ENCODE assay signal across 18 mouse cellular contexts in genomic region chr11:102348771-102349170, GRCm38 (mm10). TPM values are rescaled to one million over a fixed set of nuclear protein-coding genes. Genes with fewer than 3 reads are reported as not detected.
DNase-seq lines count a peak whose midpoint lies in the region; ATAC-seq and TF ChIP-seq lines count a peak whose summit lies in the region.
"Had no signal": no experiment of that assay in that cellular context is flagged by ENCODE, and none has a peak within 500 bp of the region (broad histone marks: within the 10 kb centered on the region; RNA-seq: fewer than 3 reads in every experiment).

No protein-coding gene starts in this region.

- peaks cover 16% of the 10 kb centered on the region for H3K27me3 ChIP-seq in erythroblast, embryonic 14.5 days (ENCODE audit: control insufficient read depth)
- peaks cover 30% of the 10 kb centered on the region for H3K27me3 ChIP-seq in liver, embryonic 12.5 days (replicated peaks)
- no peaks in the 10 kb centered on the region for H3K27me3 ChIP-seq in liver, embryonic 16.5 days (ENCODE audit: control insufficient read depth, insufficient read depth, low read depth, low read length)
- no peaks in the 10 kb centered on the region for H3K27me3 ChIP-seq in stomach, postnatal 0 days (ENCODE audit: control insufficient read depth, insufficient read depth, low read length)
- H3K27me3 ChIP-seq: hindbrain, embryonic 15.5 days had no signal

- TF ChIP-seq CTCF in stomach, postnatal 0 days (IDR thresholded peaks at IDR 0.05; ENCODE audit: low read depth): no peak

- peak; percentile 62 for DNase-seq in c-Kit-positive CD71-positive TER-119-positive erythroid progenitor cells, embryonic 14.5 days (ENCODE audit: low spot score)
- no peak for DNase-seq in stomach, postnatal 0 days (ENCODE audit: low spot score)
- no peak for DNase-seq in right cerebral cortex, postnatal 36 days (ENCODE audit: low spot score in 2 of 2)
- no peak for DNase-seq in cerebellum, adult 9-10 months
- DNase-seq: adrenal gland, adult 2 months; adrenal gland, postnatal 36 days; cerebellum, adult 11-12 months; cerebellum, adult 9-11 months; cerebellum, postnatal 36 days; forebrain, postnatal 0 days; gastrocnemius, postnatal 14 days; heart, postnatal 36 days had no signal

- WGBS in liver, embryonic 12.5 days (ENCODE audit: insufficient replicate concordance): 78% methylated on average over 11 of the region's 11 CpGs
- WGBS in liver, embryonic 16.5 days (ENCODE audit: insufficient replicate concordance): 81% methylated on average over 11 of the region's 11 CpGs
- WGBS in stomach, postnatal 0 days: 75% methylated on average over 11 of the region's 11 CpGs

- H3K9me3 ChIP-seq in erythroblast, embryonic 14.5 days (ENCODE audit: control insufficient read depth, low read length): no peaks in the 10 kb centered on the region; the same call in 1 of the 2 replicates
- H3K9me3 ChIP-seq in liver, embryonic 12.5 days (replicated peaks): no peaks in the 10 kb centered on the region
- no peaks in the 10 kb centered on the region for H3K9me3 ChIP-seq in liver, embryonic 16.5 days (replicated peaks; ENCODE audit: control insufficient read depth, low read length)
- no peaks in the 10 kb centered on the region for H3K9me3 ChIP-seq in stomach, postnatal 0 days (ENCODE audit: control insufficient read depth, low read length)
- H3K9me3 ChIP-seq: forebrain, embryonic 12.5 days; heart, embryonic 13.5 days; hindbrain, embryonic 15.5 days had no signal

- H3K36me3 ChIP-seq in erythroblast, embryonic 14.5 days (ENCODE audit: control insufficient read depth): peaks cover 63% of the 10 kb centered on the region
- peaks cover 52% of the 10 kb centered on the region for H3K36me3 ChIP-seq in liver, embryonic 12.5 days
- peaks cover 52% of the 10 kb centered on the region for H3K36me3 ChIP-seq in liver, embryonic 16.5 days (ENCODE audit: control insufficient read depth, insufficient read depth)
- H3K36me3 ChIP-seq in stomach, postnatal 0 days (ENCODE audit: control insufficient read depth, insufficient read depth, low read length): no peaks in the 10 kb centered on the region
- H3K36me3 ChIP-seq: forebrain, embryonic 12.5 days; heart, embryonic 13.5 days; hindbrain, embryonic 15.5 days had no signal

- H3K4me2 ChIP-seq in liver, embryonic 12.5 days: no peak overlapping the region
- H3K4me2 ChIP-seq in liver, embryonic 16.5 days (ENCODE audit: low read depth, low read length): no peak overlapping the region
- no peak overlapping the region for H3K4me2 ChIP-seq in stomach, postnatal 0 days (replicated peaks; ENCODE audit: low read depth)
- H3K4me2 ChIP-seq: forebrain, embryonic 12.5 days; hindbrain, embryonic 15.5 days had no signal

- no peak for TF ChIP-seq EP300 in stomach, postnatal 0 days (optimal IDR thresholded peaks at IDR 0.05)

- peak overlapping the region; percentile 45 for H3K27ac ChIP-seq in liver, embryonic 12.5 days
- peak overlapping the region; percentile 32 for H3K27ac ChIP-seq in liver, embryonic 16.5 days (ENCODE audit: low read length)
- no peak overlapping the region for H3K27ac ChIP-seq in stomach, postnatal 0 days (replicated peaks)
- H3K27ac ChIP-seq: forebrain, embryonic 12.5 days; heart, embryonic 13.5 days; hindbrain, embryonic 15.5 days had no signal

- peak overlapping the region; percentile 17 for H3K4me3 ChIP-seq in erythroblast, embryonic 14.5 days (replicated peaks)
- H3K4me3 ChIP-seq in liver, embryonic 12.5 days: no peak overlapping the region
- H3K4me3 ChIP-seq in liver, embryonic 16.5 days (ENCODE audit: low read depth, low read length): no peak overlapping the region
- no peak overlapping the region for H3K4me3 ChIP-seq in stomach, postnatal 0 days (ENCODE audit: low read depth, low read length)
- H3K4me3 ChIP-seq: forebrain, embryonic 12.5 days; heart, embryonic 13.5 days; hindbrain, embryonic 15.5 days had no signal

- peaks cover 66% of the 10 kb centered on the region for H3K4me1 ChIP-seq in erythroblast, embryonic 14.5 days (ENCODE audit: control insufficient read depth)
- peaks cover 33% of the 10 kb centered on the region for H3K4me1 ChIP-seq in liver, embryonic 12.5 days
- H3K4me1 ChIP-seq in liver, embryonic 16.5 days (ENCODE audit: control insufficient read depth, low read depth, low read length): peaks cover 21% of the 10 kb centered on the region
- H3K4me1 ChIP-seq in stomach, postnatal 0 days (replicated peaks; ENCODE audit: control insufficient read depth, insufficient read depth): no peaks in the 10 kb centered on the region
- H3K4me1 ChIP-seq: heart, embryonic 13.5 days; hindbrain, embryonic 15.5 days had no signal

- no peak overlapping the region for H3K9ac ChIP-seq in liver, embryonic 12.5 days
- H3K9ac ChIP-seq in liver, embryonic 16.5 days (ENCODE audit: low read depth, low read length): no peak overlapping the region
- no peak overlapping the region for H3K9ac ChIP-seq in stomach, postnatal 0 days (ENCODE audit: low read length)
- H3K9ac ChIP-seq: forebrain, embryonic 12.5 days; forebrain, postnatal 0 days; heart, embryonic 13.5 days; hindbrain, embryonic 15.5 days had no signal

- ATAC-seq in liver, embryonic 12.5 days: peak; percentile 6; the same call in 1 of the 2 replicates
- ATAC-seq in liver, embryonic 16.5 days (ENCODE audit: low read depth): no peak; the same call in 1 of the 2 replicates
- no peak for ATAC-seq in stomach, postnatal 0 days (ENCODE audit: low FRiP score, low TSS enrichment)
- ATAC-seq: forebrain, postnatal 0 days had no signal

RNA-seq across cellular contexts. Expression of gene Slc4a1, which starts 17.2 kb away (rescaled TPM):
- polyA plus RNA-seq in erythroblast, embryonic 14.5 days (2012): 575 and 672 TPM in 2 replicates
- polyA plus RNA-seq in liver, embryonic 12.5 days (2016; fragmentation: Nextera tagmentation; extraction: Ambion mirVana): 913 and 972 TPM in 2 replicates
- 1,073 and 1,144 TPM in 2 replicates for polyA plus RNA-seq in liver, embryonic 16.5 days (2015; fragmentation: Nextera tagmentation; extraction: Ambion mirVana)
- 0.72 and 1.1 TPM in 2 replicates for polyA plus RNA-seq in stomach, postnatal 0 days (2015; fragmentation: Nextera tagmentation; extraction: Ambion mirVana)

RNA-seq across cellular contexts. Expression of gene Ubtf, which starts 29.2 kb away (rescaled TPM):
- polyA plus RNA-seq in erythroblast, embryonic 14.5 days (2012): 10.3 and 12.3 TPM in 2 replicates
- 97.2 and 98.8 TPM in 2 replicates for polyA plus RNA-seq in liver, embryonic 12.5 days (2016; fragmentation: Nextera tagmentation; extraction: Ambion mirVana)
- polyA plus RNA-seq in liver, embryonic 16.5 days (2015; fragmentation: Nextera tagmentation; extraction: Ambion mirVana): 44.5 and 46.4 TPM in 2 replicates
- polyA plus RNA-seq in stomach, postnatal 0 days (2015; fragmentation: Nextera tagmentation; extraction: Ambion mirVana): 46.6 and 46.7 TPM in 2 replicates

RNA-seq across cellular contexts. Expression of gene Rundc3a, which starts 44.4 kb away (rescaled TPM):
- 1.8 and 2.1 TPM in 2 replicates for polyA plus RNA-seq in erythroblast, embryonic 14.5 days (2012)
- 1.9 and 2.1 TPM in 2 replicates for polyA plus RNA-seq in liver, embryonic 12.5 days (2016; fragmentation: Nextera tagmentation; extraction: Ambion mirVana)
- polyA plus RNA-seq in liver, embryonic 16.5 days (2015; fragmentation: Nextera tagmentation; extraction: Ambion mirVana): 2.1 and 2.2 TPM in 2 replicates
- 5.1 and 5.9 TPM in 2 replicates for polyA plus RNA-seq in stomach, postnatal 0 days (2015; fragmentation: Nextera tagmentation; extraction: Ambion mirVana)

RNA-seq across cellular contexts. Expression of gene Atxn7l3, which starts 52.3 kb away (rescaled TPM):
- 4.5 and 6.0 TPM in 2 replicates for polyA plus RNA-seq in erythroblast, embryonic 14.5 days (2012)
- 7.3 and 7.5 TPM in 2 replicates for polyA plus RNA-seq in liver, embryonic 12.5 days (2016; fragmentation: Nextera tagmentation; extraction: Ambion mirVana)
- polyA plus RNA-seq in liver, embryonic 16.5 days (2015; fragmentation: Nextera tagmentation; extraction: Ambion mirVana): 3.0 and 3.2 TPM in 2 replicates
- polyA plus RNA-seq in stomach, postnatal 0 days (2015; fragmentation: Nextera tagmentation; extraction: Ambion mirVana): 6.9 and 7.3 TPM in 2 replicates

RNA-seq across cellular contexts. Expression of gene Slc25a39, which starts 59.0 kb away (rescaled TPM):
- polyA plus RNA-seq in erythroblast, embryonic 14.5 days (2012): 579 and 725 TPM in 2 replicates
- polyA plus RNA-seq in liver, embryonic 12.5 days (2016; fragmentation: Nextera tagmentation; extraction: Ambion mirVana): 365 and 367 TPM in 2 replicates
- 454 and 500 TPM in 2 replicates for polyA plus RNA-seq in liver, embryonic 16.5 days (2015; fragmentation: Nextera tagmentation; extraction: Ambion mirVana)
- 189 and 200 TPM in 2 replicates for polyA plus RNA-seq in stomach, postnatal 0 days (2015; fragmentation: Nextera tagmentation; extraction: Ambion mirVana)

Comparison
In these comparisons a context has a peak if more than half of its experiments do, and no peak if none do; other contexts are left out.
1. RNA of gene Slc4a1, which starts 17.2 kb away (polyA plus RNA-seq): 1,073 to 1,144 TPM in liver, embryonic 16.5 days, 913 to 972 TPM in liver, embryonic 12.5 days and 575 to 672 TPM in erythroblast, embryonic 14.5 days; 0.72 to 1.1 TPM in stomach, postnatal 0 days; every median in the first group is over 100 times any median in the second.